Mouse (Mus musculus) ovary, postnatal 14 days (tissue): ENCODE measurements around the gene Gm20662.
"Not testable (repeated sequence)": the region's sequence is repeated elsewhere in the genome, so short reads cannot be mapped to it uniquely, and the experiment has no call there.

Source experiments
- DNase-seq: peaks from one replicate; pipeline ENCODE4 v3.0.0; 2022; ENCODE audit warnings: low spot score

The Gm20662 gene

GRCm38 (mm10) chr9:108010385-108010784, 14.2 kb downstream of the Gm20662 start:
- no peak for DNase-seq

DNA sequence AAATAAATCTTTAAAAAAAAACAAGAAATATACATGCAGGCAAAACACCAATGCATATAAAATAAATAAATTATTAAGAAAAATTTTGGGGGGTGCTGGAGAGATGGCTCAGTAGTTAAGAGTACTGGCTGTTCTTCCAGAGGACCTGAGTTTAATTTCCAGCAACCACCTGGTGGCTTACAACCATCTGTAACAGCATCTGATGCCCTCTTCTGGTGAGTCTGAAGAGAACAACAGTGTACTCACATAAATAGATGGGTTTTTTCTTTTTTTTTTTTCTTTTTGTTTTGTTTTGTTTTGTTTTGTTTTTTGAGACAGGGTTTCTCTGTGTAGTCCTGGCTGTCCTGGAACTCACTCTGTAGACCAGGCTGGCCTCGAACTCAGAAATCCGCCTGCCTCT, 17.4 kb downstream of the Gm20662 start:
- DNase-seq = not testable (repeated sequence)

- DNase-seq = no peak
Measured at GRCm38 (mm10) chr9:108017127-108017526, 21.0 kb downstream of the Gm20662 start.

GRCm38 (mm10) chr9:108020741-108021140, 24.6 kb downstream of the Gm20662 start:
- DNase-seq = no peak

GRCm38 (mm10) chr9:108023216-108023615, 27.1 kb downstream of the Gm20662 start:
- DNase-seq = no peak

DNA sequence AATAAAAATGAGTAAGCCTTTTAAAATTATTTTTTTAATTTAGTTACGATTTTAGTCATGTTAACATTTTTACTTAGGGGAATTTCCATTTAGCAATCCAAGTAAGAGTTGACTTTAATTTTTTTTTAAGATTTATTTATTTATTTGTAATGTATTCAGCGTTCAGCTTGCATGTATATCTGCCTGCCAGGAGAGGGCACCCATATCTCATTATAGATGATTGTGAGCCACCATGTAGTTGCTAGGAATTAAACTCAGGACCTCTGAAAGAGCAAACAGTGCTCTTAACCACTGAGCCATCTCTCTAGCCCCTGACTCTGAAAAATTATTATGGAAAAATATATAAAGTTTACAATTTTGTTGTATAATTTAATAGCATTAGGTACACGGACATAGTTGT, 30.4 kb downstream of the Gm20662 start:
- no peak for DNase-seq

- DNase-seq = no peak
Measured at GRCm38 (mm10) chr9:108027867-108028266, 31.7 kb downstream of the Gm20662 start.

- DNase-seq = no peak
Measured at GRCm38 (mm10) chr9:108032126-108032525, 36.0 kb downstream of the Gm20662 start.

- no peak for DNase-seq
Measured at GRCm38 (mm10) chr9:108035331-108036156, 39.4 kb downstream of the Gm20662 start.

DNA sequence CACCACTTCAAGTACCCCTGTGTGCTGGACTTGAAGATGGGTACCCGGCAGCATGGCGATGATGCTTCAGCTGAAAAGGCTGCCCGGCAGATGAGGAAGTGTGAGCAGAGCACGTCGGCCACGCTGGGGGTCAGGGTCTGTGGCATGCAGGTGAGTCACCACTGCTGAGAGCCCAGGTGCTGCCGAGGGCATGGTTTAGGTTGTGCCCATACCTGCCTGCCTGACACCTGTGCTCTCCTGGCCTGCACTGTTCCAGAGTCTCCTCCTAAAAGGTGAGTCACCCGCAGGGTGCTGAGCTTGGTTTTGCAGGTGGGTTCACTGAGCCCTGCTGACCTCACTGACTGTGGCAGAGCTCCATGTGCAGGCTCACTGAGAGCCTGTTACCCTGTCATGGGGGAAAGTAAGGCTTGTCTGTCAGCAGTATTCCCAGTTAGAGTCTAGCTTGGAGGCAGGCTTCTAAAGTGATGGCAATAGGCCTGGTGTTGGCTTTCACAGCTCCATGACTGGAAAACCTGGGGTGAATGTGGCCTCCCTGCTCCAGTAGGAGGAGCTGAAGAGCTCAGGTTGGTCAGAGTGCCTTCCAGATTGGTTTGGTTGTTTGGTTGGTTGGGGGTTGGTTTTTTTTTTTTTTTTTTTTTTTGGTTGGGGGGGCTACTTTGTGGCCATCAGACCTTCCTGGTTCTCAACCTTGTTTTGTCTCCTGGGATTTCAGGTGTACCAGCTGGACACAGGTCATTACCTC, 48.8 kb downstream of the Gm20662 start:
- no peak for DNase-seq

DNA sequence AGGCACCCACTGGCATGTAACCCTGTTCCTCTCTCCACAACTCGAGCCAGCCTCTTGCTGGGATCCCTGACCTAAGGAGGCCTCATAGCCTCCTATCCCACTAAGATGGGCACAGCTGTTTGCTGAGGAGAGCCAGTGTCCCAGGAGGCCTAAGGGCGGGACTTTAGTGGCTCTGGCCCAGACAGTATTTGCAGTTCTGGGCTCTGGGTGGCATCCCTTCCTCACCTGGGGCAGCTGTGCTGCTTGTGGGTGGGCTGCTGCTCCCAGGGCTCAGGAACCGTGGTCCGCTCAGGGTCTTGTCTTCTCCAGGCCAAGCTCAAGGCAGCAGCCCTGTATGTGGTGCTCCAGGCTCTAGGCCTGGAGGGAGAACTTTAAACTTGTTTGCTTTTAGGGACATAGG, 50.4 kb downstream of the Gm20662 start:
- no peak for DNase-seq

- no peak for DNase-seq
Measured at GRCm38 (mm10) chr9:108047601-108048565, 51.7 kb downstream of the Gm20662 start.

DNA sequence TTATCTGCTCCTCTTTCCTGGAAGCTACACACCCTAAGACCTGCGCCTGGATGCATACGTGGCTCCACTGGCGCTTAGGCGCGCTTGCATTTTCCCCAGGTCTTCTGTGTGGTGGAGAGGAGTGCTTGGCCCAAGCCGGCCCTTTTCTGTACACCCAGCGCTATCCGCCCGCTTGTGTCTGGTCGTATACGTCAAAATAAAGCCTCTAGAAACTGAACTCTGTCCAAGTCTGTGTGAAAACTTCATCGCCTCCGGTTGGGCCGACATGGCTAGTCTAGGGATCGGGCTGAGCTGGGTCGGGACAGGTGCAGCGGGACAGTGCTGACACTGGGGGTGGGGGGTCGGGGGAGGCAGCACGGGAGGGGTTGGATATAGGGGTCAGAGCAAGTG, 52.4 kb downstream of the Gm20662 start:
- DNase-seq = no peak

GRCm38 (mm10) chr9:108049016-108049455, 52.9 kb downstream of the Gm20662 start, which contains the start of gene Gmppb:
Gmppb (plus strand) TSS chr9:108049242.
- DNase-seq = peak; percentile 91

GRCm38 (mm10) chr9:108049561-108050251, 53.6 kb downstream of the Gm20662 start:
- DNase-seq = no peak

- no peak for DNase-seq
Measured at GRCm38 (mm10) chr9:108051184-108051930, 55.2 kb downstream of the Gm20662 start.

GRCm38 (mm10) chr9:108051931-108052220, 55.7 kb downstream of the Gm20662 start:
- no peak for DNase-seq

GRCm38 (mm10) chr9:108052411-108052810, 56.3 kb downstream of the Gm20662 start:
- no peak for DNase-seq

DNA sequence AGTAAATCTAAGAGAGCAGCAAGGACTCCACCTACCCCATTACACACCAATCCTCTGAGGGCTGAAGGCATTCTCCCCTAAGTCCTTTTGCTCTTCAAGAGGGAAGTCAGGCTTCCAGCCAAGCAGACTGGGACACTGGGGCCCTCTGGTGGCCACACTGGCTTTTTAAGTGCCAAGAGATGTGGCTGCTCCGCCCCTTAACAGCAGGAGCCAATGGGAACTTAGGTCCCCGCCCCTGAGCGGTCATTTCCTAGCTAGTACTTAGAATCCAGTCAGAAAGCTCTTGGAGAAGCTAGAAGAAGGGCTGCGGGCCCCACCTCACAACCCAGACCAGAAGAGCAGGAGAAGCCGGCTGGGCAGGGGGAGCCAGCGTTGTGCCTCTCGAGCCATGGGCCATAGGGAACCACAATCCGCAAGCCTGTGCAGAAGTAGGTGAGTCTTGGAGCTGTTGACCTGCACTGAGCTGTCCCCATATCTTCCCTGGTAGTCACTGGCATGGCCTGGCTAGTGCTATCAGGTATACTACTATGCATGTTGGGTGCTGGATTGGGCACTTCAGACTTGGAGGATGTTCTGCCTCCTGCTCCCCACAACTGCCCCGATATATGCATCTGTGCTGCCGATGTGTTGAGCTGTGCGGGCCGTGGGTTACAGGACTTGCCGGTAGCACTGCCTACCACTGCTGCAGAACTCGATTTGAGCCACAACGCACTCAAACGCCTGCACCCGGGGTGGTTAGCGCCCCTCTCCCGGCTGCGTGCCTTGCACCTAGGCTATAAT, 56.9 kb downstream of the Gm20662 start, which contains the start of gene Amigo3:
TSS of gene Amigo3 (plus strand) at position 275 of the 780 bp plus-strand sequence.
- peak; percentile 97 for DNase-seq

- no peak for DNase-seq
Measured at GRCm38 (mm10) chr9:108053665-108054225, 57.6 kb downstream of the Gm20662 start.
